Mouse (Mus musculus) lung, embryonic 14.5 days (tissue): ENCODE measurements around the gene Cabcoco1. TPM values are rescaled to one million over a fixed set of nuclear protein-coding genes. Genes with fewer than 3 reads are reported as not detected.
A peak's percentile ranks its signal among the peaks of the same experiment; 100 is the strongest.

Experiments
- ATAC-seq: fragments of 200-750 bp; cut with Nextera tagmentation; 2 replicates; pipeline ENCODE4 v1.8.0; 2017; ENCODE audit warnings: mild to moderate bottlenecking, moderate TSS enrichment, moderate library complexity; ENCODE audit not compliant: insufficient read depth
- DNase-seq: peaks from one replicate; pipeline ENCODE4 v3.0.0-alpha.2; 2015
- H3K27ac ChIP-seq: fragments of 300-500 bp; sonication (generic); 2 replicates; pipeline ENCODE4 v1.5.1; 2014; ENCODE audit warnings: low read depth, mild to moderate bottlenecking, moderate library complexity
- H3K27me3 ChIP-seq: fragments of 300-500 bp; sonication (generic); 2 replicates; pipeline ENCODE4 v1.6.1; 2014; ENCODE audit warnings: low read length, control low read depth; ENCODE audit not compliant: insufficient read depth
- H3K36me3 ChIP-seq: fragments of 300-500 bp; sonication (generic); 2 replicates; pipeline ENCODE4 v1.6.1; 2014; ENCODE audit warnings: control low read depth; ENCODE audit not compliant: insufficient read depth
- H3K4me1 ChIP-seq: fragments of 300-500 bp; sonication (generic); 2 replicates; pipeline ENCODE4 v1.6.1; 2014; ENCODE audit warnings: antibody characterized with exemption, control low read depth; ENCODE audit not compliant: insufficient read depth
- H3K4me2 ChIP-seq: fragments of 300-500 bp; sonication (generic); 2 replicates; pipeline ENCODE4 v1.6.1; 2014; ENCODE audit warnings: mild to moderate bottlenecking
- H3K4me3 ChIP-seq: fragments of 300-500 bp; sonication (generic); 2 replicates; pipeline ENCODE4 v1.5.1; 2014; ENCODE audit warnings: low read depth, low read length
- H3K9ac ChIP-seq: fragments of 300-500 bp; sonication (generic); 2 replicates; pipeline ENCODE4 v1.6.1; 2014
- H3K9me3 ChIP-seq: fragments of 300-500 bp; sonication (generic); 2 replicates; pipeline ENCODE4 v1.6.1; 2016; ENCODE audit warnings: low read depth, low read length, control low read depth
- CTCF ChIP-seq: IDR thresholded peaks from 2 replicates; pipeline ENCODE4 v1.5.1; 2016; ENCODE audit warnings: antibody characterized with exemption, low read depth
- WGBS: fragments of 180-500 bp; shearing (Covaris S2); extraction: QIAGEN DNeasy Blood & Tissue Kit; methylation state at CpG from one replicate; pipeline ENCODE4 v1.1.7; 2014; 5-methylcytosine and 5-hydroxymethylcytosine counted together
- polyA plus RNA-seq: library from polyadenylated mRNA; unstranded; fragments of >200 nt; fragmentation: Nextera tagmentation; extraction: Ambion mirVana; gene quantifications from 2 replicates; pipeline ENCODE4 v1.2.1, GENCODE M21; 2014

The Cabcoco1 gene
- polyA plus RNA-seq, 1 experiment from 2014 or later: 2.4 TPM

DNA sequence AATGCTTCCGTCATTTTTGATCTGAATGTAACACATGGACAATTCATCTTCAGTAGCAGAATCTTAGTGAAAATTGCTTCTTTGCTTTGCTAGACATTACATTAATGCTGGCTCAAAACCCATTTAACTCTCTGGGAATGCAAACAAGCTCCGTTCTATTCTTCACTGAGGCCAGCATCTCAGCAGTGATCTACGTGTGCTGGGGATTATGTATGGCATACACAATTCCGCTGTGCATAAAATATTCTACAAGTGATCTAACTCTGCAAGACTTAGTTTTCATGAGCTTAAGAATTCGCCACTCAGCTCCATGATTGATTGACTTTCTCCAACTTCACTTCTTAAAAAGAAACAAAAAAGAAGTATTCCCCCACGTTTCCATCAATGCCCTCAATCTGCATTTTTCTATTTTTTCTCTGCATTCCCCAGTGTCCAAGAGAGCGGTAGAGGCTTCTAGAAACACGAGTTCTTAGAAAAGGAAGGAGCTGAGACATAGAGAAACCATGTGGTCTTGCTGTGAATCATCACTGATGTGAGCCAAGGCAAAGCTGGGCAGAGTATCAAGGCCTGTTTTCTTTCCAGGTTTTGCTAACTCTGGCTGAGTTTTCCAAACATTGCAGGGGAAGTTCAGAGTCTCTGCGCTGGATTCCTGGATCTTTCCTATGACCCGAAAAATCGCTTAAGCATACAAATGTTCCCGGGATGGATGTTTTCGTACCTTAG is 16.6 kb upstream of the Cabcoco1 start:
- H3K9ac ChIP-seq: no peak overlapping the region
- no peak overlapping the region for H3K4me3 ChIP-seq
- ATAC-seq: peak; percentile 86
- 51% methylated on average over 13 of the region's 13 CpGs for WGBS
- H3K9me3 ChIP-seq: no peaks in the 10 kb centered on the region
- no peaks in the 10 kb centered on the region for H3K27me3 ChIP-seq
- H3K36me3 ChIP-seq: no peaks in the 10 kb centered on the region
- TF ChIP-seq CTCF: no peak
- H3K27ac ChIP-seq: peak overlapping the region; percentile 56
- 0 out of 2 replicates have a peak, but pooled peaks cover 6% of the 10 kb centered on the region for H3K4me1 ChIP-seq
- DNase-seq: peak; percentile 90
- H3K4me2 ChIP-seq: no peak overlapping the region

DNA sequence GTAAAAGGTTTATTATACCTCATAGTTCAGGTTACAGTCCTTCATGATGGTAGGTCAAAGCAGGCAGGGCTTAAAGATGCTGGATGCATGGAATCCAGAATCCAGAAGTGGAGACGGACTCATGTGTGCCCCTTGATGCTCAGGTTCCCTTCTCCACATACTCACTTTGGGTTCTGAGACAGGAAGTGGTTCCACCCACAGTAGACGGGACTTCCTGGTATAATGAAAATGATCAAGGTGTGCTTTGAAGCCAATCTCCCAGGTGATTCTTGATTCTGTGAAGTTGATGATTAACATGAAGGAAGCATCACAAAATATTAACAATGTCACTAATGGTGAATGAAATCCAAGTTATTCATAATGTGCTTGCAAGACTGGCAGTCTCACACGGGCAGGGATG is 12.0 kb upstream of the Cabcoco1 start:
- Histone ChIP-seq H3K36me3 (no peaks in the 10 kb centered on the region), H3K27ac (no peak overlapping the region), H3K9me3 (no peaks in the 10 kb centered on the region), H3K4me1 (0 out of 2 replicates have a peak, but pooled peaks cover 6% of the 10 kb centered on the region), H3K9ac (no peak overlapping the region), H3K4me2 (no peak overlapping the region), H3K4me3 (no peak overlapping the region), H3K27me3 (no peaks in the 10 kb centered on the region)
- 87% methylated on average over 3 of the region's 3 CpGs for WGBS
- DNase-seq (no peak), ATAC-seq (no peak)
- TF ChIP-seq CTCF: no peak

DNA sequence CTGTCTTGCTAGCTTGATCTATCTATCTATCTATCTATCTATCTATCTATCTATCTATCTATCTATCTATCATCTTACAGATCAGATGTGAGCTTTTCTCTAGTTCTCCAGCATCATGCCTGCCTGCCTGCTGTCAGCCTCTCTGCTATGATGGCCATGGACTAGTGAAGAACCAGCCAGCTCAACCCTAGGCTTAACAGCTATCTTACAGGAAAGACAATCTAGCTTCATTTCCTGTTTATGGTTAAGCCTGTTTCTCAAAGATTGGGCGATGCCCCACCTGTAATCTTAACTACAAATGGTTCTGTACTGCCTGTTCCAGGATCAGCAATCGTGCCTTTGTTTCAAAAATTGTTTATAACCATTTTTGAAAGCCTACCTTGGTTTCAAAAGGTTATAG is 10.9 kb upstream of the Cabcoco1 start:
- H3K36me3 ChIP-seq: no peaks in the 10 kb centered on the region
- no peak overlapping the region for H3K27ac ChIP-seq
- ATAC-seq: no peak
- no peaks in the 10 kb centered on the region for H3K9me3 ChIP-seq
- no peak overlapping the region for H3K4me3 ChIP-seq
- DNase-seq: no peak
- 0 out of 2 replicates have a peak, but pooled peaks cover under 1% of the 10 kb centered on the region for H3K4me1 ChIP-seq
- TF ChIP-seq CTCF: no peak
- no peak overlapping the region for H3K4me2 ChIP-seq
- no peaks in the 10 kb centered on the region for H3K27me3 ChIP-seq
- WGBS: 82% methylated on average over 2 of the region's 2 CpGs
- H3K9ac ChIP-seq: no peak overlapping the region

DNA sequence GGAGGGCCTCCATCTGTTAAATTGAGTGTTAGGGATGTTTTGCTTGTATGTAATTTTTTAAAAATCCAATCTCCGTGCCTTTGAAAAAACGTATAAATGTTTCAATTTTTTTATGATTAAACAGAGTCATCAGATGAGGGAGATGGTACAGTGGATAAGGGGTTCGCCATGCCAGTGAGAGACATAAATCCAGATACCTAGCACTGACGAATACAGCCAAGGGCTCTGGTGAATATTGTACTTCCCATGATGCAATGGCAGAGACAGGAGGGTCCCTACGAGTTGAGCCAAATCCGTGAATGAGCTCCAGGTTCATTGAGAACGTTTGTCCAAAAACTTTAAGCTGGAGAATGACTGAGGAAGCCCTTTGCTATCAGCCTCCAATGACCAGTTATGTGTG is 9.6 kb upstream of the Cabcoco1 start:
- Histone ChIP-seq H3K4me1 (no peaks in the 10 kb centered on the region), H3K27me3 (no peaks in the 10 kb centered on the region), H3K4me2 (no peak overlapping the region), H3K27ac (no peak overlapping the region), H3K4me3 (no peak overlapping the region), H3K9ac (no peak overlapping the region), H3K9me3 (no peaks in the 10 kb centered on the region), H3K36me3 (no peaks in the 10 kb centered on the region)
- no peak for DNase-seq
- no peak for TF ChIP-seq CTCF
- ATAC-seq: no peak
- WGBS: 80% methylated on average over 7 of the region's 7 CpGs

GRCm38 (mm10) chr10:68550668-68551267 is 9.1 kb upstream of the Cabcoco1 start:
- no peaks in the 10 kb centered on the region for H3K36me3 ChIP-seq
- 74% methylated on average over 9 of the region's 9 CpGs for WGBS
- no peak overlapping the region for H3K4me2 ChIP-seq
- ATAC-seq: no peak
- no peak overlapping the region for H3K4me3 ChIP-seq
- no peaks in the 10 kb centered on the region; the same call in 1 of the 2 replicates for H3K4me1 ChIP-seq
- H3K27ac ChIP-seq: no peak overlapping the region
- H3K9me3 ChIP-seq: no peaks in the 10 kb centered on the region
- no peak for TF ChIP-seq CTCF
- H3K9ac ChIP-seq: no peak overlapping the region
- no peak for DNase-seq
- no peaks in the 10 kb centered on the region for H3K27me3 ChIP-seq

- WGBS: 51% methylated on average over 3 of the region's 3 CpGs
- Histone ChIP-seq H3K9me3 (no peaks in the 10 kb centered on the region), H3K27me3 (no peaks in the 10 kb centered on the region), H3K4me2 (no peak overlapping the region), H3K4me1 (peaks cover 8% of the 10 kb centered on the region; the same call in 1 of the 2 replicates), H3K36me3 (no peaks in the 10 kb centered on the region), H3K9ac (no peak overlapping the region), H3K27ac (peak overlapping the region; percentile 61; the same call in 1 of the 2 replicates), H3K4me3 (no peak overlapping the region)
- peak; percentile 34 for DNase-seq
- no peak for ATAC-seq
- TF ChIP-seq CTCF: no peak
Observed at GRCm38 (mm10) chr10:68543107-68543506, 1.4 kb upstream of the Cabcoco1 start.

- Histone ChIP-seq H3K27ac (peak overlapping the region; percentile 61; the same call in 1 of the 2 replicates), H3K9ac (no peak overlapping the region), H3K9me3 (no peaks in the 10 kb centered on the region), H3K4me2 (peak overlapping the region; percentile 64), H3K4me1 (peaks cover 13% of the 10 kb centered on the region; the same call in 1 of the 2 replicates), H3K27me3 (no peaks in the 10 kb centered on the region), H3K4me3 (peak overlapping the region; percentile 29; the same call in 1 of the 2 replicates), H3K36me3 (no peaks in the 10 kb centered on the region)
- ATAC-seq: no peak
- WGBS: 33% methylated on average over 7 of the region's 7 CpGs
- no peak for DNase-seq
- no peak for TF ChIP-seq CTCF
Observed at GRCm38 (mm10) chr10:68541943-68542420, 286 bp upstream of the Cabcoco1 start.
